Mouse (Mus musculus) midbrain, embryonic 10.5 days (tissue): ENCODE results near the gene Col17a1. TPM values are rescaled to one million over a fixed set of nuclear protein-coding genes. Genes with fewer than 3 reads are reported as not detected.

Experiments
- DNase-seq: peaks from one replicate; pipeline ENCODE4 v3.0.0-alpha.2; 2017; ENCODE audit warnings: low spot score
- H3K27ac ChIP-seq: fragments of 300-500 bp; sonication (generic); replicated peaks from 2 replicates; pipeline ENCODE4 v1.5.1; 2016; ENCODE audit warnings: mild to moderate bottlenecking
- H3K27me3 ChIP-seq: fragments of 300-500 bp; sonication (generic); 2 replicates; pipeline ENCODE4 v1.6.1; 2016; ENCODE audit warnings: low read depth, mild to moderate bottlenecking; ENCODE audit not compliant: poor library complexity, severe bottlenecking
- H3K36me3 ChIP-seq: fragments of 300-500 bp; sonication (generic); 2 replicates; pipeline ENCODE4 v1.6.1; 2016; ENCODE audit warnings: mild to moderate bottlenecking, moderate library complexity
- H3K4me1 ChIP-seq: fragments of 300-500 bp; sonication (generic); 2 replicates; pipeline ENCODE4 v1.6.1; 2016
- H3K4me3 ChIP-seq: fragments of 300-500 bp; sonication (generic); 2 replicates; pipeline ENCODE4 v1.5.1; 2016; ENCODE audit warnings: mild to moderate bottlenecking, moderate library complexity
- H3K9me3 ChIP-seq: fragments of 300-500 bp; sonication (generic); replicated peaks from 2 replicates; pipeline ENCODE4 v1.6.1; 2016; ENCODE audit warnings: mild to moderate bottlenecking
- WGBS: fragments of 180-500 bp; shearing (Covaris S2); methylation state at CpG from one replicate; pipeline ENCODE4 v1.1.7; 2016; 5-methylcytosine and 5-hydroxymethylcytosine counted together
- polyA plus RNA-seq: library from polyadenylated mRNA; unstranded; fragments of >200 nt; fragmentation: Nextera tagmentation; extraction: Ambion mirVana; gene quantifications from 2 replicates; pipeline ENCODE4 v1.2.1, GENCODE M21; 2016

Col17a1 gene
- polyA plus RNA-seq, 1 experiment from 2014 or later, result 0.17 TPM

GRCm38 (mm10) chr19:47658914-47659535, 32.9 kb downstream of the Col17a1 start:
- Histone ChIP-seq H3K4me1 (peaks cover 24% of the 10 kb centered on the region), H3K27me3 (no peaks in the 10 kb centered on the region), H3K36me3 (no peaks in the 10 kb centered on the region), H3K4me3 (no peak overlapping the region), H3K27ac (peak overlapping the region; percentile 64), H3K9me3 (no peaks in the 10 kb centered on the region)
- WGBS, result 31% methylated on average over 5 of the region's 5 CpGs
- DNase-seq, result peak; percentile 60

GRCm38 (mm10) chr19:47654896-47655295, 37.0 kb downstream of the Col17a1 start:
- Histone ChIP-seq H3K4me1 (peaks cover 29% of the 10 kb centered on the region), H3K9me3 (no peaks in the 10 kb centered on the region), H3K4me3 (no peak overlapping the region), H3K27me3 (no peaks in the 10 kb centered on the region), H3K36me3 (0 out of 2 replicates have a peak, but pooled peaks cover 5% of the 10 kb centered on the region), H3K27ac (no peak overlapping the region)
- no peak for DNase-seq
- 86% methylated on average over 11 of the region's 11 CpGs for WGBS

DNA sequence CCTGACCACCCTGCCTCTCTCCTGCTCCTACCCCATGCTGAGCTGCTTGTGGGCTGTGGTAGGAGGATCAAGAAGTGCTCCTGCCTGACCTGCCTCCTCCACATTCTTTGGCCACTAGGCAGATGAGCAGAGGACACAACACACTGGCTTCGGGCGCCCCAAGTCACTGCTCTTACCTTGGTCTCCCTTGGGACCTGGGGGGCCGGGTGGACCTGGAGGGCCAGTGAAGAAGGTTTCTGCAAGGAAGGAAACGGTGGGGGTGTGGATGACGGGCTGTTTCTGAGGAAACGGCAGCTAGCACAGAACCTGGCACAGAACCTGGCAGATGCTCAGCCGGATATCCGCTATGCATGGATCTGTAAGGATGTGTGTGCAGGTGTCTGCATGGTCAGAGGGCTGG, 38.7 kb downstream of the Col17a1 start:
- WGBS, result 90% methylated on average over 8 of the region's 8 CpGs
- DNase-seq, result no peak

DNA sequence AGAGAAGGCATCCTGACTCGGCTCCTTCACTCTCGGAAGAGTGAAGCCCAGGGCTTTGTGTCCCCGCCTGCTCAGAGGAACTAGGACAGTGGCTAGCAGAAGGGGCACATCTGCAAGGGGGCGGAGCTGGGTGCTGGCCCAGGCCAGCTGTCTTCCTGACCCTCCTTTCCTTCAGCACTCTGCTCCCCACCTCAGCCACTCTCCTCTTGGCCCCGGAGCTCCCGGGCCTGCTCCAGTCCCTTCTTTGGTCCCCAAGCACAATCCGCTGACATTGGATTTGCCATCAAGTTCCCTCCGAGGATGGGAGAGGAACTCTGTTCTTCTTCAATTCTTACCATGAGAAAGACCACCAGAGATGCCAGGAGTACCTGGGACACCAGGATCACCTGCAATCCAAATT, 39.6 kb downstream of the Col17a1 start:
- no peak for DNase-seq
- Histone ChIP-seq H3K9me3 (no peaks in the 10 kb centered on the region), H3K36me3 (peaks cover 12% of the 10 kb centered on the region), H3K27ac (peak overlapping the region; percentile 20; the same call in 1 of the 2 replicates), H3K4me1 (peaks cover 15% of the 10 kb centered on the region), H3K4me3 (no peak overlapping the region), H3K27me3 (no peaks in the 10 kb centered on the region)
- 79% methylated on average over 8 of the region's 8 CpGs for WGBS

More for the DNA sequence above, 38.7 kb downstream of the Col17a1 start:
- Histone ChIP-seq H3K4me3 (no peak overlapping the region), H3K27me3 (no peaks in the 10 kb centered on the region), H3K27ac (no peak overlapping the region), H3K9me3 (no peaks in the 10 kb centered on the region), H3K4me1 (peaks cover 22% of the 10 kb centered on the region), H3K36me3 (peaks cover 8% of the 10 kb centered on the region)

- WGBS, result 89% methylated on average over 5 of the region's 5 CpGs
- no peak for DNase-seq
- H3K27me3 ChIP-seq, result no peaks in the 10 kb centered on the region
- no peak overlapping the region for H3K27ac ChIP-seq
- H3K9me3 ChIP-seq, result no peaks in the 10 kb centered on the region
- H3K36me3 ChIP-seq, result peaks cover 20% of the 10 kb centered on the region
- H3K4me3 ChIP-seq, result no peak overlapping the region
- H3K4me1 ChIP-seq, result peaks cover 9% of the 10 kb centered on the region
Observed at GRCm38 (mm10) chr19:47651160-47651480, 40.8 kb downstream of the Col17a1 start.

DNA sequence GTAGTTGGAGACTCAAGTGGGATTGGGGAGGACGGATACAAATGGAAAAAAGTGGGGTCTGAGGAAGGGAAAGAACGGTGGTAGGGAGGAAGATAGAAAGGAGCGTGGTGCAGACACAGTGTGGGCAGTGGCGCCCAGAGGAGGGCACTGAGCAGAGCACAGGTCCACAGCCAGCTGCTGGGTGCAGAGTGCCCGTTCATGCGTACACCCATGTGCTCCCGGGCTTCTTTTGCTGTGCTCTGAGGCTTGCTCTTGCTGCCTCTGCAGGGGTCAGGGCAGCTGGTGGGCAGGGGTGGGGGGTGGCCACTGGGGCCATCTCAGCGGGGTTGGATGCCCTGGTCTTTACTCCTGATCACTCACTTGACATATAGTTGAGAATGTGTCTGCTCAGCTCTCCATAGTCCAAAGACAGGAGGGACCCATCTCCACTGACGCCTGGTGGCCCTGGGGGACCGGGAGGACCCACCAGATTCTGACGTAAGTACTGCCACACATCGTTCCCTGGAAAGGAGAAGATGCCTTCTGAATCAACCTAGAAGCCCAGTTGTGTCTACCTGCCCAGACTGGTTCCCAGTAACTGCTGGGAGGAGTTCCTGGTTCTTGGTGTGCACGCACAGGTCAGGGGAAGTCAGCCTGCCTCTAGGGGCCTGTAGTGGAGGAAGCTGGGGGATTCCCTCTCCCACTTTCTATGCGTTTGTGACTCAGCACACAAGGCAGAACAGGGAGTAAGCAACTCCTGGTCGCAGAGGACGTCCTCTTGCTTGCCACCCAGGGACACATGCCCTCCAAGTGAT, 41.3 kb downstream of the Col17a1 start:
- H3K9me3 ChIP-seq, result no peaks in the 10 kb centered on the region
- 88% methylated on average over 16 of the region's 16 CpGs for WGBS
- no peak for DNase-seq

DNA sequence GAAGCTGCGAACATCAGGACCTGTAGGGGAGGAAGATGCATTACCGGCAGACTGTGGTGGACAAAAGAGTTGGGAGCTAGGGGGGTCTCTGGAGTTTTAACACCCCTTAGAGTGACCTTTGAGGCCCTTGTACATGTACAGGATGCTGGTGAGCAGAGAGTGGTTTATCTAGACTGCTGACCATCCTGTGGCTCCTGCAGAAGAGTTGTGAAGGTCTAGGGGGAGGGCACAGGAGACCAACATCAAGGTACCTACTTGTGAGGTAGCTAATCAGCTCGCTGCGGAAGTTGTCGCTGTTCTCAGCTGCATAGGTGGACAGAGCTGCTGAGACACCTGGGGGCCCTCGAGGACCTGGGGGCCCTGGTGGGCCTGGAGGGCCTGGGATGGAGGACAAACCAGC, 42.8 kb downstream of the Col17a1 start:
- H3K27ac ChIP-seq, result no peak overlapping the region; the same call in 1 of the 2 replicates
- no peaks in the 10 kb centered on the region for H3K27me3 ChIP-seq
- no peaks in the 10 kb centered on the region for H3K9me3 ChIP-seq
- H3K4me3 ChIP-seq, result no peak overlapping the region
- H3K36me3 ChIP-seq, result peaks cover 24% of the 10 kb centered on the region
- WGBS, result 93% methylated on average over 6 of the region's 6 CpGs
- no peak for DNase-seq
- H3K4me1 ChIP-seq, result peaks cover 12% of the 10 kb centered on the region

More for the DNA sequence above, 41.3 kb downstream of the Col17a1 start:
- Histone ChIP-seq H3K27me3 (no peaks in the 10 kb centered on the region), H3K27ac (no peak overlapping the region), H3K4me1 (peaks cover 6% of the 10 kb centered on the region), H3K4me3 (no peak overlapping the region), H3K36me3 (peaks cover 20% of the 10 kb centered on the region)

- 95% methylated on average over 6 of the region's 6 CpGs for WGBS
- no peaks in the 10 kb centered on the region for H3K9me3 ChIP-seq
- peaks cover 9% of the 10 kb centered on the region for H3K4me1 ChIP-seq
- H3K27me3 ChIP-seq, result no peaks in the 10 kb centered on the region
- no peak overlapping the region for H3K27ac ChIP-seq
- H3K36me3 ChIP-seq, result peaks cover 42% of the 10 kb centered on the region
- no peak for DNase-seq
- no peak overlapping the region for H3K4me3 ChIP-seq
Observed at GRCm38 (mm10) chr19:47646508-47647120, 45.3 kb downstream of the Col17a1 start.

GRCm38 (mm10) chr19:47645583-47645982, 46.3 kb downstream of the Col17a1 start:
- 46% methylated on average over 6 of the region's 6 CpGs for WGBS
- Histone ChIP-seq H3K9me3 (no peaks in the 10 kb centered on the region), H3K36me3 (peaks cover 49% of the 10 kb centered on the region), H3K4me3 (no peak overlapping the region), H3K4me1 (peaks cover 9% of the 10 kb centered on the region), H3K27me3 (no peaks in the 10 kb centered on the region), H3K27ac (0 out of 2 replicates have a peak overlapping the region, but pooled peaks have one; percentile 25)
- DNase-seq, result no peak

- peaks cover 9% of the 10 kb centered on the region for H3K4me1 ChIP-seq
- H3K4me3 ChIP-seq, result no peak overlapping the region
- no peak overlapping the region for H3K27ac ChIP-seq
- peaks cover 64% of the 10 kb centered on the region for H3K36me3 ChIP-seq
- H3K9me3 ChIP-seq, result no peaks in the 10 kb centered on the region
- no peak for DNase-seq
- no peaks in the 10 kb centered on the region for H3K27me3 ChIP-seq
- WGBS, result 69% methylated on average over 2 of the region's 2 CpGs
Observed at GRCm38 (mm10) chr19:47643910-47644309, 48.0 kb downstream of the Col17a1 start.

DNA sequence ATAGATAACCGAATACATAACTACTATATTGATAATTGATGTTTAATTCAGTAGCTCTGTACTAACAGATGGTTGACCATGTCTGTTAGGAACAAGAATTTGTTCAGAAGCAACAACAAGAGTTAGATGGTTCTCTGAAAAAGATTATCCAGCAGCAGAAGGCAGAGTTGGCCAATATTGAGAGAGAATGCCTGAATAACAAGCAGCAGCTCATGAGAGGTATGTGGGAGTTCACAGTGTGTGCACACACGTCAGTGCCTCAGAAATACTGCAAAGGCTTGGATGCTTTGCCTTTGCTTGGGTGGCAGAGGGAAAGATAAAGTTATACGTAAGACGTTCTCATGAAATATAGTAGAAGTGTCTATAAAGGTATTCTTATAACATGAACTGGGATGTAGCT, 56.5 kb downstream of the Col17a1 start:
- H3K4me1 ChIP-seq, result no peaks in the 10 kb centered on the region
- no peaks in the 10 kb centered on the region for H3K9me3 ChIP-seq
- H3K27me3 ChIP-seq, result no peaks in the 10 kb centered on the region
- no peak overlapping the region for H3K4me3 ChIP-seq
- H3K27ac ChIP-seq, result no peak overlapping the region
- DNase-seq, result no peak
- 94% methylated on average over 4 of the region's 4 CpGs for WGBS
- H3K36me3 ChIP-seq, result peaks cover 53% of the 10 kb centered on the region

- H3K27me3 ChIP-seq, result no peaks in the 10 kb centered on the region
- peaks cover 34% of the 10 kb centered on the region for H3K36me3 ChIP-seq
- DNase-seq, result no peak
- WGBS, result 92% methylated on average over 5 of the region's 5 CpGs
- H3K4me3 ChIP-seq, result no peak overlapping the region
- no peaks in the 10 kb centered on the region for H3K4me1 ChIP-seq
- H3K27ac ChIP-seq, result no peak overlapping the region
- no peaks in the 10 kb centered on the region for H3K9me3 ChIP-seq
Observed at GRCm38 (mm10) chr19:47631799-47632198, 60.1 kb downstream of the Col17a1 start.

GRCm38 (mm10) chr19:47630381-47630780, 61.5 kb downstream of the Col17a1 start:
- Histone ChIP-seq H3K4me1 (peaks cover under 1% of the 10 kb centered on the region), H3K4me3 (no peak overlapping the region), H3K9me3 (no peaks in the 10 kb centered on the region), H3K36me3 (peaks cover 36% of the 10 kb centered on the region), H3K27me3 (no peaks in the 10 kb centered on the region), H3K27ac (no peak overlapping the region)
- no peak for DNase-seq
- 91% methylated on average over 5 of the region's 5 CpGs for WGBS
